Mouse (Mus musculus) intestine, postnatal 0 days (tissue): ENCODE measurements around the gene D11Wsu47e. TPM values are rescaled to one million over a fixed set of nuclear protein-coding genes. Genes with fewer than 3 reads are reported as not detected.
A peak's percentile ranks its signal among the peaks of the same experiment; 100 is the strongest.

ENCODE experiments used
- ATAC-seq: fragments of 200-750 bp; cut with Nextera tagmentation; 2 replicates; pipeline ENCODE4 v1.8.0; 2017; ENCODE audit warnings: mild to moderate bottlenecking, moderate TSS enrichment, moderate library complexity
- H3K27ac ChIP-seq: fragments of 300-500 bp; sonication (generic); 2 replicates; pipeline ENCODE4 v1.5.1; 2014; ENCODE audit warnings: mild to moderate bottlenecking, low read depth, low read length, moderate library complexity
- H3K27me3 ChIP-seq: fragments of 300-500 bp; sonication (generic); replicated peaks from 2 replicates; pipeline ENCODE4 v1.6.1; 2014; ENCODE audit warnings: low read length, mixed read lengths; ENCODE audit not compliant: control insufficient read depth, insufficient read depth
- H3K36me3 ChIP-seq: fragments of 300-500 bp; sonication (generic); 2 replicates; pipeline ENCODE4 v1.6.1; 2014; ENCODE audit warnings: mild to moderate bottlenecking, moderate library complexity; ENCODE audit not compliant: control insufficient read depth, insufficient read depth
- H3K4me1 ChIP-seq: fragments of 300-500 bp; sonication (generic); replicated peaks from 2 replicates; pipeline ENCODE4 v1.6.1; 2014; ENCODE audit warnings: antibody characterized with exemption, low read length, mixed read lengths; ENCODE audit not compliant: control insufficient read depth, insufficient read depth
- H3K4me2 ChIP-seq: fragments of 300-500 bp; sonication (generic); replicated peaks from 2 replicates; pipeline ENCODE4 v1.6.1; 2014; ENCODE audit warnings: low read depth, mild to moderate bottlenecking, moderate library complexity
- H3K4me3 ChIP-seq: fragments of 300-500 bp; sonication (generic); 2 replicates; pipeline ENCODE4 v1.5.1; 2014; ENCODE audit warnings: low read depth, low read length
- H3K9ac ChIP-seq: fragments of 300-500 bp; sonication (generic); 2 replicates; pipeline ENCODE4 v1.6.1; 2014; ENCODE audit warnings: mild to moderate bottlenecking, low read depth, low read length
- H3K9me3 ChIP-seq: fragments of 300-500 bp; sonication (generic); 2 replicates; pipeline ENCODE4 v1.6.1; 2016; ENCODE audit warnings: mixed run types; ENCODE audit not compliant: control insufficient read depth
- CTCF ChIP-seq: sonication (generic); IDR thresholded peaks from 2 replicates; pipeline ENCODE4 v1.5.1; 2016; ENCODE audit warnings: low read depth, mild to moderate bottlenecking, control low read depth, antibody characterized with exemption, moderate library complexity
- WGBS: fragments of 180-500 bp; shearing (Covaris S2); extraction: QIAGEN DNeasy Blood & Tissue Kit; methylation state at CpG from one replicate; pipeline ENCODE4 v1.1.7; 2014; 5-methylcytosine and 5-hydroxymethylcytosine counted together
- polyA plus RNA-seq: library from polyadenylated mRNA; unstranded; fragments of >200 nt; fragmentation: Nextera tagmentation; extraction: Ambion mirVana; gene quantifications from 2 replicates; pipeline ENCODE4 v1.2.1, GENCODE M21; 2015

The D11Wsu47e gene
- polyA plus RNA-seq, 1 experiment from 2014 or later, result 9.0 TPM

DNA sequence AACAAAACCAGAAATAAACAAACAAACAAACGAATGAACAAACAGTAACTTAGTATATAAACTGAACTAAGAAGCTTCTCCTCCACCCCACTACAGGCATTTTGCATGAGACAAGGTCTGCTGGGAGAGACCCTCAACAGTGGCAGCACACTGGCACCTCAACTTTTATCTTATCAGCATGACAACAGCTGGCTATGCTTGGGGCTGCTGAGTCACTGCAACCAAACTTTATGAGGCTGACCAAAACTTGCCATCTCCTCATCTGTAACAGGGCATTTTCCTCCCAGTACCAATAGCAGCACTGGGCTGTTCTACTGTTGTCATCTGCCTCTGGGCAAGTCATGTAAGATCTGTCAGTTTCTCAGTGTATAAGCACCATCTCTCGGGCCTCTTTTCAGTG is 3.3 kb upstream of the D11Wsu47e start:
- no peak for ATAC-seq
- Histone ChIP-seq H3K9ac (no peak overlapping the region), H3K4me3 (no peak overlapping the region), H3K4me2 (no peak overlapping the region), H3K27me3 (no peaks in the 10 kb centered on the region), H3K4me1 (peaks cover 11% of the 10 kb centered on the region), H3K36me3 (peaks cover 9% of the 10 kb centered on the region; the same call in 1 of the 2 replicates), H3K27ac (no peak overlapping the region), H3K9me3 (no peaks in the 10 kb centered on the region)
- 80% methylated on average over 2 of the region's 2 CpGs for WGBS
- no peak for TF ChIP-seq CTCF

DNA sequence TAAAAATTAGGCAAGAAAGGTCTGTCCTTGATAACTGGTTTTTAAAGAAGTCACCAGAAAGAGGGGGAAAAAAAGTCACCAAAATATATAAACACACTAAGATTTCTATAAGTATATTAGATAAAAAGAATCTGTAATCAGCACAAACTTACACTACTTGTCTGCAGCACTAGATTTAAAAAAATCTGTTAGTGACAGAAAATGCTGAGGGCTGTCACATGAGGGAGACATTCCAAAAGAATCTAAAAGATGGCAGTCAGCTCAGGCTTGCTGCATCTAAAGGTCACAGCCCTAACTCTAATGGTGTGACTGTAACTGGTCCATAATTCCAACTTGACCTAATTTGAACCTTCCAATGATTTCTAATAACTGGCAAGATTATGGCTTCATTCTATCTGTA is 2.2 kb upstream of the D11Wsu47e start:
- Histone ChIP-seq H3K36me3 (0 out of 2 replicates have a peak, but pooled peaks cover 2% of the 10 kb centered on the region), H3K4me2 (peak overlapping the region; percentile 87), H3K9me3 (no peaks in the 10 kb centered on the region), H3K27ac (no peak overlapping the region), H3K9ac (no peak overlapping the region), H3K27me3 (no peaks in the 10 kb centered on the region), H3K4me1 (peaks cover 11% of the 10 kb centered on the region), H3K4me3 (0 out of 2 replicates have a peak overlapping the region, but pooled peaks have one; percentile 84)
- no peak for TF ChIP-seq CTCF
- ATAC-seq, result no peak

DNA sequence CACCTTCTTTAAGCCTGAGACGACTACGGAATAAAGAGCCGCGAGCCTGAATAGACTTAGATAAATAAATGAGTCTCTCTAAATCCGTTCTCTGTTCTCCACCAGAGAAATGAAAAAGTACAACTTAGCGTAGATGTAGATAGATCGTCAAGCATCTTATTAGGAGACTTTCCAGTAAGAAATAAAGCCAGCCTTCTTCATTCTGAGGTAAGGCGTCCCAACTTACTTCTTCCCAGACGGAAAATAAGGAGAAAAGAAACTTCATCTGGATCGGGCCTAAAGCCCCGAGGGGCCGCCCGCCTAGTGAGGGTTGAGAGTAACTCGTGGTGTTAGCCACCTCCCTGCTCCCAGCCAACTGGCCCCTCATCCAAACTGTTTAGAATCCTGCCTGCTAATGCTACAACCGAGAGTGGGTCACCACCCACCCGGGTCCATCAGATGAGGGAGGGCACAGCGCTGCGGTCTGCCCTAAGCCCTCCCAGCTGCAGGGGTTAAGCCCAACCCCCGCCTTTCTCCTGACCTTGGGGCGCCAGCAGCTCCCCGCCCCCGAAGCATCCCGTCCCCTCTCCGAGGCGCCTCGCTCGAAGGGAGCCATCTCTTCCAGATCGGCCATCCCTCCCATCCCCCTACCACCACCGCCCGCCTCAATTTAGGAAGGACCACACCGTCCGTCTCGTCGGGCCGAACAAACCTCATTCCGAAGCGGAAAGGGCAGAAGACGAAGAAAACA is 1.1 kb upstream of the D11Wsu47e start:
- TF ChIP-seq CTCF, result no peak
- WGBS, result 2% methylated on average over 38 of the region's 38 CpGs
- peak; percentile 6 for ATAC-seq

DNA sequence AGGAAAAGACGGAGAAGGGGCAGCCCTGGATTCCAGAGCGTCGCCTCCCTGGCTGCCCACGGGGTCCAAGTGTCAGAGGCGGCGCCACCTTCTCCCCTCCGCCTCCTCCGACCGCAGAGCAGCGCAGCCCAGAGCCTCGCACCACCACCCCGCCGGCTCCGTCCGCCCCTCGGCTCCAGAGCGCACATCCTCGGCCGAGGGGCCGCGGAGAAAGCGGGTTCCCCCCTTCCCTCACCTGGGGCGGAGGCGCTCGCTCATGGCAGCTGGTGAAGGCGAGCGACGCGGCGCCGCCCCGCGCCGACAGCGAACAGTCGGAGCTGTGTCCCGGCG is 620 bp upstream of the D11Wsu47e start:
- no peak for TF ChIP-seq CTCF
- 0% methylated on average over 17 of the region's 38 CpGs for WGBS

More for the DNA sequence above, 1.1 kb upstream of the D11Wsu47e start:
- H3K4me2 ChIP-seq, result peak overlapping the region; percentile 87
- H3K36me3 ChIP-seq, result peaks cover 5% of the 10 kb centered on the region
- H3K4me3 ChIP-seq, result peak overlapping the region; percentile 84
- H3K27ac ChIP-seq, result peak overlapping the region; percentile 96
- peaks cover 11% of the 10 kb centered on the region for H3K4me1 ChIP-seq
- no peaks in the 10 kb centered on the region for H3K9me3 ChIP-seq
- H3K27me3 ChIP-seq, result no peaks in the 10 kb centered on the region
- peak overlapping the region; percentile 86 for H3K9ac ChIP-seq

DNA sequence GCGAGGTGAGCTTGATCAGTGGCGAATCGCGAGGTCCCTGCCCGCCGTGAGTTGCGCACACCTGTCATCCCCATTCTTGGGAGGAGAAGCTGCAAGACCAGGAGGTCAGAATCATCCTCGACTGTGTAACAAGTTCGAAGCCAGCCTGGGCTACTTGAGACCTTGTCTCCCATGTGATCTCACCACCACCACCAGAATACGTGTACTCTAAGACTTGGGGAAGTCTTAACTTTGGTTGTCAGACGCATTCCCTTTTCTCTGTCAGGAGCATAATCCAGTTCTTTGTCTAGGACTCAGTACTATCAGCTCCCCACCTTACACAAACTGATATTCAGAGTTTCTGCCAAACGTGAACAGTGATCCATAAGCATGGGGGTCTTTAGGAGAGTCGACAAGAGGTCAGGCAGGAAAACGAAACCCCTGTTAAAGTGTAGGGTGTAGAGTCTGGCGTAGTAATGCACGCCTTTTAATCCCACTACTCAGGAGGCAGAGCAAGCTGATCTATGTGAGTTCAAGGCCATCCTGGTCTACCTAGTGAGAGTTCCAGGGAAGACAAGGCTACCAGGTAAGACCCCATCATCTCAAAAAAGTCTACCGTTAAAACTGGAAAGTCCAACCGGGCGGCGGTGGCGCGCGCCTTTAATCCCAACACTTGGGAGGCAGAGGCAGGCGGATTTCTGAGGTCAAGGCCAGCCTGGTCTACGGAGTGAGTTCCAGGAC is 655 bp downstream of the D11Wsu47e start:
- ATAC-seq, result no peak
- H3K36me3 ChIP-seq, result peaks cover 16% of the 10 kb centered on the region
- no peaks in the 10 kb centered on the region for H3K9me3 ChIP-seq
- H3K4me3 ChIP-seq, result peak overlapping the region; percentile 84
- H3K27me3 ChIP-seq, result no peaks in the 10 kb centered on the region
- TF ChIP-seq CTCF, result no peak
- peak overlapping the region; percentile 96; the same call in 1 of the 2 replicates for H3K27ac ChIP-seq
- 38% methylated on average over 25 of the region's 25 CpGs for WGBS
- H3K4me1 ChIP-seq, result peaks cover 11% of the 10 kb centered on the region
- H3K4me2 ChIP-seq, result peak overlapping the region; percentile 87
- peak overlapping the region; percentile 86 for H3K9ac ChIP-seq

More for the DNA sequence above, 620 bp upstream of the D11Wsu47e start:
- Histone ChIP-seq H3K27me3 (no peaks in the 10 kb centered on the region), H3K27ac (peak overlapping the region; percentile 96), H3K4me2 (peak overlapping the region; percentile 87), H3K4me1 (peaks cover 11% of the 10 kb centered on the region), H3K36me3 (peaks cover 10% of the 10 kb centered on the region), H3K9me3 (no peaks in the 10 kb centered on the region), H3K4me3 (peak overlapping the region; percentile 84), H3K9ac (peak overlapping the region; percentile 86)
- peak; percentile 34; the same call in 1 of the 2 replicates for ATAC-seq

DNA sequence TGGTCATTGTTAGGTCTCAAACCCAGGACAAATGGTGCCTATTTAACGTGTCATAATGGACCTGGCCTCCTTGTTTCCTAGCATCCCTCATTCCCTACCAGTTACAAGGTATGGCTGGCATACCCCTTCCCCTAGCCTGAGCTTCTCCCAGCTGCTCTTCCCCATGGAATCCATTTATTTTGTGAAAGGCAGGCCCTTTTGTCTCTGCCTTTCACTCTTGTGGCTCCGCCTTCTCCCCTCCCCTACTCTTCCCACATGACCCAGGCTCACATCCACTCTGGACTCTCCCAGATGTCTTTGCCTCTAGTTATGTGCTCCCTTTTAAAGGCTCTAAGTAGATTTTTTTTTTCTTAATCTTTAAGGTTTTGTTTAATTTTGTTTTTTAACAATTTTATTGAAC is 2.8 kb downstream of the D11Wsu47e start:
- peaks cover 16% of the 10 kb centered on the region for H3K36me3 ChIP-seq
- no peak overlapping the region for H3K4me2 ChIP-seq
- peaks cover 14% of the 10 kb centered on the region for H3K4me1 ChIP-seq
- WGBS, result 78% methylated on average over 2 of the region's 2 CpGs
- H3K27ac ChIP-seq, result no peak overlapping the region
- no peak for TF ChIP-seq CTCF
- no peaks in the 10 kb centered on the region for H3K27me3 ChIP-seq
- no peak overlapping the region for H3K4me3 ChIP-seq
- H3K9ac ChIP-seq, result no peak overlapping the region
- no peak for ATAC-seq
- no peaks in the 10 kb centered on the region for H3K9me3 ChIP-seq
